Mouse (Mus musculus): ENCODE results near the gene Dhrs11. TPM values are rescaled to one million over a fixed set of nuclear protein-coding genes. Genes with fewer than 3 reads are reported as not detected.
"Not testable (repeated sequence)": the region's sequence is repeated elsewhere in the genome, so short reads cannot be mapped to it uniquely, and the experiment has no call there.

Dhrs11 gene
- 4.8 and 8.3 TPM in 2 replicates for total RNA-seq (2014; rRNA removed)
- 7.8 TPM in 2 replicates for polyA plus RNA-seq (2015; fragmentation: Nextera tagmentation; extraction: Ambion mirVana)

DNA sequence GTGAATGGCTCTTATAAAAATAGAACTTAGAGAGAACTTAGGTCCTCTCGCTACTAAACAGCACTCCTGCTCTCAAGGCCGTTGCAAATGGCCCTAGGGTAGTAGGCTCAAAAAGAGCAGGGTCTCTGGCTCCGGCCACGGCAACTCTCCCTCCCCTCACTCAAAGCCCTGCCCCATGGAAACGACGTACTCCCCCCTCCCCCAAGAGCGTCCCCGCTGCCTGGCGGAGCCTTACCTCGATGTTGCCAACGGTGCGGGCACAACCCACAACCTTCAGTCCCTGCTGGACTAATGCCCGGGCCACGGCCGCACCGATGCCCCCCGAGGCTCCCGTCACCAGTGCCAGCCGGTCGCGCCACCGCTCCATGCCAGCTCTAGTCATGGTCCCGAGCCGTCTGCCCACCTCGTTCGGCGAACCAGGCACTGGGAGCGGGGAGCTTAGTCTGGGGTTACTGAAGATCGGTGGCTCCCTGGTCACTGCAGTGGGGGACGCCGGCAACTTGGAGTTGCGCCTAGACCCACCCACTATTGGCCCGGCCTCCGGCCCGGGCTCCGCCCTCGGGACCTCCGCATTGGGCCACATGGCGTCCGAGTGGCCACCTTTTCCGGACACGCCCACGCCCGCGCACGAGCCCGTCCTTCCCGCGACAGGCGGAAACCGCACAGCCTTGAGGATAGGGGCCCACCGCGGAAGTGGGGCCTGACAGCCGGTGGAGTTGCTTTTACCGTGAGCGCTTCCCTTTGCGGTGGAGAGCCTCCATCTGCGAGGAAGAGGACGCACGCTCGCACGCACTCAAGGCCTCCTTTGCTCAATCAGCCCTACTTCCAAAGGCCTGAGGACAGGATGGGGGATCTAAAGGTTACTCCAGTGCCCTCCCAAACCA lies at the start of gene Dhrs11:
TSS of gene Dhrs11 (minus strand) at position 479 of the 884 bp plus-strand sequence.
- peak within 1 kb of the TSS; percentile 87 for H3K4me2 ChIP-seq (ENCODE audit: low read depth)
- no peak for TF ChIP-seq CTCF (IDR thresholded peaks at IDR 0.05; ENCODE audit: low read depth)
- ATAC-seq (peak; percentile 90), DNase-seq (peak; percentile 78)
- H3K36me3 ChIP-seq (ENCODE audit: insufficient read depth): peaks cover 19% of the 10 kb centered on the region
- H3K9ac ChIP-seq: peak within 1 kb of the TSS; percentile 64
- H3K4me1 ChIP-seq (ENCODE audit: insufficient read depth): no peaks in the 10 kb centered on the region; the same call in none of the 2 replicates
- H3K9me3 ChIP-seq (ENCODE audit: low read length): no peaks in the 10 kb centered on the region
- WGBS: 2% methylated on average over 62 of the region's 62 CpGs
- peak within 1 kb of the TSS; percentile 52 for H3K4me3 ChIP-seq (ENCODE audit: low read depth, low read length)
- H3K27me3 ChIP-seq (ENCODE audit: insufficient read depth, low read length): no peaks in the 10 kb centered on the region
- H3K27ac ChIP-seq (ENCODE audit: low read depth, low read length): peak within 1 kb of the TSS; percentile 50

DNA sequence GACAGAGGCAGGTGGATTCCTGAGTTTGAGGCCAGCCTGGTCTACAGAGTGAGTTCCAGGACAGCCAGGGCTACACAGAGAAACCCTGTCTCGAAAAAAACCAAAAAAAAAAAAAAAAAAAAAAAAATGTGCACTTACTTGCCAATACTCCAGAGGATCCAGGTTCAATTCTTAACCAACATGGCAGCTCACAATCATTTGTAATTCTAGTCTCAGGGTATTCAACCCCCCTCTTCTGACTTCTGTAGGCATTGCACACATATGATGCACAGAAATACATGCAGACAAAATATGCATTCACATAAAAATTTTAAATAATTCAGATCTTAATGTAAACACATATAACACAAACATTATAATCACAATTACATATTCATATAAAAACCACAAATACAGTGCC lies 47.2 kb upstream of the Dhrs11 start:
- H3K27ac ChIP-seq (ENCODE audit: low read depth, low read length); H3K4me1 ChIP-seq (ENCODE audit: insufficient read depth); H3K9me3 ChIP-seq (ENCODE audit: low read length); ATAC-seq; H3K27me3 ChIP-seq (ENCODE audit: insufficient read depth, low read length); H3K4me2 ChIP-seq (ENCODE audit: low read depth); H3K36me3 ChIP-seq (ENCODE audit: insufficient read depth); H3K4me3 ChIP-seq (ENCODE audit: low read depth, low read length); H3K9ac ChIP-seq; DNase-seq: not testable (repeated sequence)
- WGBS: no CpG with 5 or more reads among the region's 1 CpGs

DNA sequence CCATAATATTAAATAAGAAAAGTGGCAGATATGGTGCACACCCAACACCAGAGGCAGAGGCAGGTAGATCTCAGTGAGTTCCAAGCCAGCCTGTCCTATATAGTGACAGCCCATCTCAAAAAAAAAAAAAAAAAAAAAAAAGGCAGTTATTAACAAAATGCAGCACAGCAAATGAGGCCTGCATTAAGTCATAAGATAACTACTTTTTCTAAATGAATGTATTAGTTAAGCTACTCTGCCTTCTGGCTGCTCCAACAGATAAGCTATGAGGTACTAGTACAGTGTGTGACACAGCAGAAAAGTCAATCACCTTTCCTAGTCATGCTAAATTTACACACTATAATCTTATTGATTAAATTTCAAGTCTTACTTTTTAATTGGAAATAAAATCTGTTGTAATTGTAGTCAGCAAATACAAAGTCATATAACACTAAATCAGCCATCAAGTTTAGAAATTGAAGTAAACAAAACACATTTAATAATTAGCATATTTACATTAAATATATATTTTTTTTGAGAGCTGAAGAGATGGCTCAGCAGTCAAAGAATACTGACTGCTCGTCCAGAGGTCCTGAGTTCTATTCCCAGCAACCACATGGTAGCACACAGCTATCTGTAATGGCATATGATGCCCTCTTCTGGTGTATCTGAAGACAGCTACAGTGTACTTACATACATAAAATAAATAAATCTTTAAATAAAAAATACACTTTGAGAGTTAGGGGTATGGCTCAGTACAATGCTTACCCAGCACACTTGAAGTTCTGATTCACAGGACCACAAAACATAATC lies 44.4 kb upstream of the Dhrs11 start:
- Histone ChIP-seq H3K4me2 (ENCODE audit: low read depth) (no peak overlapping the region), H3K27me3 (ENCODE audit: insufficient read depth, low read length) (no peaks in the 10 kb centered on the region), H3K36me3 (ENCODE audit: insufficient read depth) (peaks cover 5% of the 10 kb centered on the region; the same call in 1 of the 2 replicates), H3K4me1 (ENCODE audit: insufficient read depth) (no peaks in the 10 kb centered on the region; the same call in 1 of the 2 replicates), H3K27ac (ENCODE audit: low read depth, low read length) (no peak overlapping the region), H3K9ac (no peak overlapping the region), H3K4me3 (ENCODE audit: low read depth, low read length) (no peak overlapping the region), H3K9me3 (ENCODE audit: low read length) (no peaks in the 10 kb centered on the region)
- ATAC-seq (no peak), DNase-seq (no peak)
- WGBS: 74% methylated on average over 1 of the region's 1 CpGs
- TF ChIP-seq CTCF (IDR thresholded peaks at IDR 0.05; ENCODE audit: low read depth): 0 out of 2 replicates have a peak, but pooled peaks have one; percentile 8

GRCm38 (mm10) chr11:84871548-84872069 lies 42.8 kb upstream of the Dhrs11 start:
- Histone ChIP-seq H3K27ac (ENCODE audit: low read depth, low read length) (peak overlapping the region; percentile 99), H3K4me2 (ENCODE audit: low read depth) (peak overlapping the region; percentile 72), H3K27me3 (ENCODE audit: insufficient read depth, low read length) (no peaks in the 10 kb centered on the region), H3K36me3 (ENCODE audit: insufficient read depth) (no peaks in the 10 kb centered on the region), H3K4me1 (ENCODE audit: insufficient read depth) (peaks cover 6% of the 10 kb centered on the region), H3K4me3 (ENCODE audit: low read depth, low read length) (peak overlapping the region; percentile 90), H3K9me3 (ENCODE audit: low read length) (no peaks in the 10 kb centered on the region), H3K9ac (peak overlapping the region; percentile 98)
- DNase-seq (no peak), ATAC-seq (no peak)
- 79% methylated on average over 4 of the region's 4 CpGs for WGBS
- no peak for TF ChIP-seq CTCF (IDR thresholded peaks at IDR 0.05; ENCODE audit: low read depth)

DNA sequence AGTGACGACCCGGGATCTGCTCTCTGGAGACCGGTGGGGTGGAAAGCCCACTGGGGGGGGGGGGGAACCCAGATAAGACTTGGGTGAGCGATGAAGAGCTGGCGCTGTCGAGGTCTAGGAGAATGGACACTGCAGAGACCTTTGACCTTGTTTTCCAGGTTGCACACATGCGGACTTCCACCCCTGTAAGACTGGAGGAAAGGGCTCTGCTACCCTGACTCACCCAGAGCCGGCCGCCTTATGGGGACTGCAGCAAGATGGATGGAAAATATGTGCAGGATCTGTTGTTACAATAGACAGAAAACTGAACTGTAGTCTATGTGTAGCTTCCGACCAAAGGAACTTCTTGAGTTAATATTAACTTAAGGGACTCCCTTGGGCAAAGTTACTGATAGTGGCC lies 42.3 kb upstream of the Dhrs11 start:
- H3K27ac ChIP-seq (ENCODE audit: low read depth, low read length): peak overlapping the region; percentile 99
- H3K36me3 ChIP-seq (ENCODE audit: insufficient read depth): no peaks in the 10 kb centered on the region
- peak overlapping the region; percentile 72 for H3K4me2 ChIP-seq (ENCODE audit: low read depth)
- ATAC-seq (peak; percentile 10), DNase-seq (no peak)
- H3K27me3 ChIP-seq (ENCODE audit: insufficient read depth, low read length): no peaks in the 10 kb centered on the region
- peak overlapping the region; percentile 98 for H3K9ac ChIP-seq
- under 1% methylated on average over 10 of the region's 10 CpGs for WGBS
- TF ChIP-seq CTCF (IDR thresholded peaks at IDR 0.05; ENCODE audit: low read depth): no peak
- H3K4me1 ChIP-seq (ENCODE audit: insufficient read depth): peaks cover 6% of the 10 kb centered on the region
- no peaks in the 10 kb centered on the region for H3K9me3 ChIP-seq (ENCODE audit: low read length)
- peak overlapping the region; percentile 90 for H3K4me3 ChIP-seq (ENCODE audit: low read depth, low read length)

DNA sequence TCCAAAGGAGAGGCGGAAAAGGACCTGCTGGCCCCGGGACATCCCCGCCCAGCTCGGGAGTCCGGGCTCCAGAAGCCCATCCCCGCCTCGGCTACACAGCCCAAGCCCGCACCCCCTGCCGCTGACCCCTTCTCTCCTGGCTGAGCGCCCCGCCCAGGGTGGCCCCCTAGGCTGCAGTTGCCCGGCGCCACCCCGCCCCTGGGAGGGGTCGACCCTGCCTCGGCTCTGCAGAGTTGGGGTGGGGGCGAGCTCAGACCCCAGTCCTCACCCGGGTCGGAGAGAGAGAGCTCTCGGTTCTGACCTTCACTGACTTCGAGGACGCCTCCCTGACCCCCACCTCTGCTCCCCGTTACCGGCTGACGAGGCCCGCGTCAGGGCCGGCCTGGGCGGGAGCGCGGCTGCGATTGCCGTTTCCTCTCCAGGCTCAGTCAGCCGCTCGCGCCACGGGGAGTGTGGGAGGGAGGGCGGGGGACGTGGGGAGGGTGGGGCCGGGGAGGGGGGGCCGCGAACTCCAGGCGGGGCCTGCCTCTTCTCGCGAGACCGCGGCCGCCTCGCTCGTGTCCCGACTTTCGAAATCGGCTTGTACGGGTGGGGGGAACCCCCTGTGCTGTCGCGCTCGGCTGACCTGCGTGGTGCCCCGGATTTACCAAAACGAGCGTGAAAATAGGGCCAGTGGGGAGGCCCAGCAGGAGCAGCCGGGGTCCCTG lies 41.7 kb upstream of the Dhrs11 start, which contains the start of gene Ggnbp2:
TSS of gene Ggnbp2 (minus strand) at position 481 of the 707 bp plus-strand sequence.
- TF ChIP-seq CTCF (IDR thresholded peaks at IDR 0.05; ENCODE audit: low read depth): no peak
- WGBS: 1% methylated on average over 43 of the region's 62 CpGs
- DNase-seq (peak; percentile 94), ATAC-seq (peak; percentile 86)
- no peaks in the 10 kb centered on the region for H3K27me3 ChIP-seq (ENCODE audit: insufficient read depth, low read length)
- H3K36me3 ChIP-seq (ENCODE audit: insufficient read depth): no peaks in the 10 kb centered on the region
- H3K4me2 ChIP-seq (ENCODE audit: low read depth): peak within 1 kb of the TSS; percentile 87
- H3K4me3 ChIP-seq (ENCODE audit: low read depth, low read length): peak within 1 kb of the TSS; percentile 90
- H3K27ac ChIP-seq (ENCODE audit: low read depth, low read length): peak within 1 kb of the TSS; percentile 99
- no peaks in the 10 kb centered on the region for H3K9me3 ChIP-seq (ENCODE audit: low read length)
- peaks cover 6% of the 10 kb centered on the region for H3K4me1 ChIP-seq (ENCODE audit: insufficient read depth)
- peak within 1 kb of the TSS; percentile 98 for H3K9ac ChIP-seq
